Mouse (Mus musculus): Measurements from ENCODE around the gene Prr7. TPM values are rescaled to one million over a fixed set of nuclear protein-coding genes. Genes with fewer than 3 reads are reported as not detected.

Prr7 gene
- polyA plus RNA-seq, 1 experiment from 2014 or later: 0.55 TPM

DNA sequence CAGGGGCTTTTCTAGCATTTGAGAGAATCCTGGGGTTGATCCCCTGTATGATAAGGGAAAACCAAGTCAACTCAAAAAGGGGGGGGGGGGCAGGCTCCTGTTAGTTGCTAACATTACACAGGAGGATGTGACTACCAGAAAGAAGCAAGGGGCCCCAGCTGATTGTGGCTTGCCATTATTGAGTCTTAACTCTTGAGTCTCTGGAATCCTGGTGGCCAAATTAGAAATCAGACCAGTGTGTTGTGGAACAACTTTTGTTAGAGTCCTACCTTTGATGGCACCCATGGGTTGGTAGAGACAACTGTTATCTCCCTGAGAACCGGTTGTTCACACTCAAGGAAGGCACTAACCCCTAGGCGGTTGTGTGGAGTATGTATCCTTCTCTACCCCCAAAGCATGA is 1.1 kb upstream of the Prr7 start:
- Histone ChIP-seq H3K27me3 (replicated peaks; ENCODE audit: control insufficient read depth, insufficient read depth, low read length) (no peaks in the 10 kb centered on the region), H3K27ac (ENCODE audit: low read depth) (no peak overlapping the region), H3K4me3 (ENCODE audit: low read depth, low read length) (no peak overlapping the region), H3K9me3 (ENCODE audit: control insufficient read depth, low read length) (no peaks in the 10 kb centered on the region), H3K4me1 (replicated peaks; ENCODE audit: control insufficient read depth, insufficient read depth, low read length) (peaks cover 6% of the 10 kb centered on the region; the same call in 1 of the 2 replicates), H3K36me3 (ENCODE audit: control insufficient read depth, insufficient read depth, low read length) (peaks cover 39% of the 10 kb centered on the region), H3K9ac (ENCODE audit: low read length) (no peak overlapping the region), H3K4me2 (ENCODE audit: low read length) (no peak overlapping the region)
- ATAC-seq (replicated peaks; ENCODE audit: low FRiP score, low TSS enrichment, low read depth): no peak
- WGBS: 56% methylated on average over 2 of the region's 2 CpGs
- DNase-seq (ENCODE audit: low spot score): no peak

DNA sequence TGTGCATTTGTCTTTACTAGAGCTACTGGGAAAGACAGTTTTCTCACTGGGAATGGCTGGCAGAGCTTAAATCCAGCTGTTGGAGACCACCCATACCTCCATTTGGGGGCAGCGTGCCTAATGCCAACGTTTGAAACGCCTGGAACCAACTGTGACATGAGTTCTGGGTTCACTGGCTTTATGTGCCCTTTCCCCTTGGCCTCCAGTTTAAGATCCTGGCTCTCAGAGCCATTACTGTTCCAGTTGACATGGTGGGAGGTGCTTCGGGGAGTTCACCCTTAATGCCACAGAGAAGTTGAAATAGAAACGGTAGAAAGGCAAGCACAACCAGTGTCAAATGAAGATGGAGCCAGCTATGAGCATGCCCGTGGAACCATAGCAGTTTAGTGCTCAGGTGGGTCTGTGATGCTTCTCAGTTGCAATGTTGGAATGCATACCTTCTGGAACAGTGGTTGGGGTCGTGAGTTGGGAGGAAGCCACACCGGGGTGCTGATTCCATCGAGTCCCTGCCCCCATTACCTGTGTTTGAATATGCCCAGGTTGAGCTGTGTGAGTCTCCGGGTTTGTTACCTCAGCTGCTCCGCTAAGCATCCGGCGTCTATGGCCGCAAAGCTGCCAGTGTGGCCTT is 554 bp upstream of the Prr7 start:
- H3K4me2 ChIP-seq (ENCODE audit: low read length): peak overlapping the region; percentile 93
- peaks cover 6% of the 10 kb centered on the region; the same call in 1 of the 2 replicates for H3K4me1 ChIP-seq (replicated peaks; ENCODE audit: control insufficient read depth, insufficient read depth, low read length)
- H3K9ac ChIP-seq (ENCODE audit: low read length): peak overlapping the region; percentile 77
- H3K27me3 ChIP-seq (replicated peaks; ENCODE audit: control insufficient read depth, insufficient read depth, low read length): no peaks in the 10 kb centered on the region
- H3K36me3 ChIP-seq (ENCODE audit: control insufficient read depth, insufficient read depth, low read length): peaks cover 33% of the 10 kb centered on the region
- DNase-seq (ENCODE audit: low spot score): no peak
- WGBS: 13% methylated on average over 14 of the region's 14 CpGs
- H3K27ac ChIP-seq (ENCODE audit: low read depth): no peak overlapping the region
- H3K4me3 ChIP-seq (ENCODE audit: low read depth, low read length): peak overlapping the region; percentile 67
- no peaks in the 10 kb centered on the region for H3K9me3 ChIP-seq (ENCODE audit: control insufficient read depth, low read length)
- no peak; the same call in 1 of the 2 replicates for ATAC-seq (replicated peaks; ENCODE audit: low FRiP score, low TSS enrichment, low read depth)

GRCm38 (mm10) chr13:55465184-55465583 is 1.1 kb downstream of the Prr7 start:
- no peaks in the 10 kb centered on the region for H3K27me3 ChIP-seq (replicated peaks; ENCODE audit: control insufficient read depth, insufficient read depth, low read length)
- H3K4me2 ChIP-seq (ENCODE audit: low read length): peak overlapping the region; percentile 93
- no peaks in the 10 kb centered on the region for H3K9me3 ChIP-seq (ENCODE audit: control insufficient read depth, low read length)
- H3K4me3 ChIP-seq (ENCODE audit: low read depth, low read length): 0 out of 2 replicates have a peak overlapping the region, but pooled peaks have one; percentile 67
- no peak for ATAC-seq (replicated peaks; ENCODE audit: low FRiP score, low TSS enrichment, low read depth)
- no peak overlapping the region for H3K9ac ChIP-seq (ENCODE audit: low read length)
- H3K4me1 ChIP-seq (replicated peaks; ENCODE audit: control insufficient read depth, insufficient read depth, low read length): peaks cover 6% of the 10 kb centered on the region; the same call in 1 of the 2 replicates
- peak; percentile 59 for DNase-seq (ENCODE audit: low spot score)
- H3K27ac ChIP-seq (ENCODE audit: low read depth): no peak overlapping the region
- WGBS: 26% methylated on average over 3 of the region's 3 CpGs
- H3K36me3 ChIP-seq (ENCODE audit: control insufficient read depth, insufficient read depth, low read length): peaks cover 16% of the 10 kb centered on the region

- Histone ChIP-seq H3K27me3 (replicated peaks; ENCODE audit: control insufficient read depth, insufficient read depth, low read length) (no peaks in the 10 kb centered on the region), H3K27ac (ENCODE audit: low read depth) (no peak overlapping the region), H3K4me3 (ENCODE audit: low read depth, low read length) (no peak overlapping the region), H3K4me2 (ENCODE audit: low read length) (no peak overlapping the region), H3K9me3 (ENCODE audit: control insufficient read depth, low read length) (no peaks in the 10 kb centered on the region), H3K36me3 (ENCODE audit: control insufficient read depth, insufficient read depth, low read length) (peaks cover 12% of the 10 kb centered on the region; the same call in 1 of the 2 replicates), H3K4me1 (replicated peaks; ENCODE audit: control insufficient read depth, insufficient read depth, low read length) (peaks cover 6% of the 10 kb centered on the region; the same call in 1 of the 2 replicates), H3K9ac (ENCODE audit: low read length) (no peak overlapping the region)
- DNase-seq (ENCODE audit: low spot score): no peak
- ATAC-seq (replicated peaks; ENCODE audit: low FRiP score, low TSS enrichment, low read depth): no peak
- WGBS: 71% methylated on average over 5 of the region's 5 CpGs
Measured at GRCm38 (mm10) chr13:55465830-55466440, 1.9 kb downstream of the Prr7 start.

DNA sequence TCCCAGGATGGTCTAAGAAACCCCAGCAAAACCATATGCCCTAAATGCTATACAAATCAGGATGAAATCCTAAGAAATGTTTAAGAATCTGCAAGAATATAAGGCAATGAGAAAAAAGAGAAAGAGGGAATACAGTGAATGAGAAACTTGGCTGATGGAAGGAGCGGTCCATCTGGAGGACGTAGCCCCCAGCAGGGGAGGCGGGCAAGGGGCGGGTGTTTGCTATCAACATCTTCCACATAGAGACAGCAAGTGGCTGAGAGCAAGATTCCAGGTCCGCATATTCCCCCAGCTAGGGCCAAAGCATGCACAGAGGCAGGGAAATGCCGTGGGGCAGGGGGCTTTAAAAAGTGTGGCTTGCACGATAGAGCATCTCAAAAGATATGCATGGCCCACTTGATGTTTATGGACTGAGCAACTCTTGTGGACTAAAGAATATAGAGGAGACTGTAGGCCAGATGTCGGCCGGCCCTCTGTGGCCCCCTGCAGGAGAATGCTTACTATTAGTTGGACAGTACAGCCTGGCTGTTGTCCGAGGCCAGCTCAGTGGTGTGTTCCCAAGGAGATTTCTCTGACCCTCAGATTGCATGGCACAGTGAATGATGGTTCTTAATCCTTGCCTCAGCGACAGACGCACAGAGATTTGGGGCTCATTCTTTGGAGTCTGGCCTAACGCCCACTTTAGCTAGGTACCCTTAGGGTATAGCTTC is 4.9 kb downstream of the Prr7 start:
- WGBS: 52% methylated on average over 13 of the region's 13 CpGs
- ATAC-seq (replicated peaks; ENCODE audit: low FRiP score, low TSS enrichment, low read depth) (no peak), DNase-seq (ENCODE audit: low spot score) (peak; percentile 70)
- Histone ChIP-seq H3K9ac (ENCODE audit: low read length) (no peak overlapping the region), H3K27ac (ENCODE audit: low read depth) (no peak overlapping the region), H3K4me1 (replicated peaks; ENCODE audit: control insufficient read depth, insufficient read depth, low read length) (peaks cover 13% of the 10 kb centered on the region; the same call in 1 of the 2 replicates), H3K4me3 (ENCODE audit: low read depth, low read length) (no peak overlapping the region), H3K9me3 (ENCODE audit: control insufficient read depth, low read length) (no peaks in the 10 kb centered on the region), H3K27me3 (replicated peaks; ENCODE audit: control insufficient read depth, insufficient read depth, low read length) (no peaks in the 10 kb centered on the region), H3K4me2 (ENCODE audit: low read length) (no peak overlapping the region), H3K36me3 (ENCODE audit: control insufficient read depth, insufficient read depth, low read length) (0 out of 2 replicates have a peak, but pooled peaks cover 4% of the 10 kb centered on the region)

- H3K9me3 ChIP-seq (ENCODE audit: control insufficient read depth, low read length): no peaks in the 10 kb centered on the region
- no peaks in the 10 kb centered on the region for H3K27me3 ChIP-seq (replicated peaks; ENCODE audit: control insufficient read depth, insufficient read depth, low read length)
- no peak overlapping the region for H3K9ac ChIP-seq (ENCODE audit: low read length)
- H3K4me3 ChIP-seq (ENCODE audit: low read depth, low read length): no peak overlapping the region
- ATAC-seq (replicated peaks; ENCODE audit: low FRiP score, low TSS enrichment, low read depth): no peak
- no peak overlapping the region for H3K4me2 ChIP-seq (ENCODE audit: low read length)
- DNase-seq (ENCODE audit: low spot score): no peak
- H3K4me1 ChIP-seq (replicated peaks; ENCODE audit: control insufficient read depth, insufficient read depth, low read length): peaks cover 7% of the 10 kb centered on the region; the same call in 1 of the 2 replicates
- H3K27ac ChIP-seq (ENCODE audit: low read depth): no peak overlapping the region
- peaks cover 12% of the 10 kb centered on the region for H3K36me3 ChIP-seq (ENCODE audit: control insufficient read depth, insufficient read depth, low read length)
- 74% methylated on average over 9 of the region's 9 CpGs for WGBS
Measured at GRCm38 (mm10) chr13:55470372-55470771, 6.3 kb downstream of the Prr7 start.

GRCm38 (mm10) chr13:55471156-55471818 is 7.2 kb downstream of the Prr7 start:
- DNase-seq (ENCODE audit: low spot score) (peak; percentile 98), ATAC-seq (replicated peaks; ENCODE audit: low FRiP score, low TSS enrichment, low read depth) (peak; percentile 66)
- peak overlapping the region; percentile 100 for H3K4me2 ChIP-seq (ENCODE audit: low read length)
- H3K36me3 ChIP-seq (ENCODE audit: control insufficient read depth, insufficient read depth, low read length): peaks cover 21% of the 10 kb centered on the region
- H3K4me3 ChIP-seq (ENCODE audit: low read depth, low read length): peak overlapping the region; percentile 54
- no peaks in the 10 kb centered on the region for H3K9me3 ChIP-seq (ENCODE audit: control insufficient read depth, low read length)
- peak overlapping the region; percentile 60 for H3K27ac ChIP-seq (ENCODE audit: low read depth)
- peak overlapping the region; percentile 56 for H3K9ac ChIP-seq (ENCODE audit: low read length)
- 2% methylated on average over 44 of the region's 54 CpGs for WGBS
- peaks cover 7% of the 10 kb centered on the region; the same call in 1 of the 2 replicates for H3K4me1 ChIP-seq (replicated peaks; ENCODE audit: control insufficient read depth, insufficient read depth, low read length)
- no peaks in the 10 kb centered on the region for H3K27me3 ChIP-seq (replicated peaks; ENCODE audit: control insufficient read depth, insufficient read depth, low read length)

- Histone ChIP-seq H3K9me3 (ENCODE audit: control insufficient read depth, low read length) (no peaks in the 10 kb centered on the region), H3K4me2 (ENCODE audit: low read length) (peak overlapping the region; percentile 100), H3K27me3 (replicated peaks; ENCODE audit: control insufficient read depth, insufficient read depth, low read length) (no peaks in the 10 kb centered on the region), H3K27ac (ENCODE audit: low read depth) (peak overlapping the region; percentile 60), H3K36me3 (ENCODE audit: control insufficient read depth, insufficient read depth, low read length) (peaks cover 26% of the 10 kb centered on the region), H3K9ac (ENCODE audit: low read length) (peak overlapping the region; percentile 56), H3K4me3 (ENCODE audit: low read depth, low read length) (peak overlapping the region; percentile 54), H3K4me1 (replicated peaks; ENCODE audit: control insufficient read depth, insufficient read depth, low read length) (peaks cover 7% of the 10 kb centered on the region; the same call in 1 of the 2 replicates)
- WGBS: under 1% methylated on average over 31 of the region's 31 CpGs
- DNase-seq (ENCODE audit: low spot score): peak; percentile 85
- ATAC-seq (replicated peaks; ENCODE audit: low FRiP score, low TSS enrichment, low read depth): peak; percentile 29
Measured at GRCm38 (mm10) chr13:55471819-55472131, 7.7 kb downstream of the Prr7 start.

All from intestine, embryonic 14.5 days (tissue).